Mouse (Mus musculus) left cerebral cortex, adult 18-20 months (tissue): ENCODE data around the gene Tiam2. TPM values are rescaled to one million over a fixed set of nuclear protein-coding genes. Genes with fewer than 3 reads are reported as not detected.

Experiments used
- DNase-seq, 2 experiments: peaks; one replicate each; pipeline ENCODE4 v3.0.0; 2021 to 2022; ENCODE audit warnings: low spot score in 2 of 2, mixed read lengths in 1 of 2
- total RNA-seq, 2 experiments: library from RNA; stranded (reverse); gene quantifications; 2 replicates each; pipeline ENCODE4 v1.2.3; 2021

Tiam2 gene
- total RNA-seq, 2 experiments from 2014 or later = 75.6 to 84.1 TPM

GRCm38 (mm10) chr17:3491065-3491464, 164.7 kb downstream of the Tiam2 start:
- DNase-seq = no peak

GRCm38 (mm10) chr17:3491667-3492066, 165.3 kb downstream of the Tiam2 start:
- DNase-seq = no peak

GRCm38 (mm10) chr17:3495576-3495975, 169.2 kb downstream of the Tiam2 start:
- DNase-seq = peak in 1 of 2 experiments; percentile 61

- DNase-seq = no peak
Observed at GRCm38 (mm10) chr17:3496080-3496479, 169.7 kb downstream of the Tiam2 start.

- DNase-seq = no peak
Observed at GRCm38 (mm10) chr17:3498086-3498485, 171.7 kb downstream of the Tiam2 start.

GRCm38 (mm10) chr17:3498580-3498979, 172.2 kb downstream of the Tiam2 start:
- peak in 1 of 2 experiments; percentile 36 for DNase-seq

- no peak for DNase-seq
Observed at GRCm38 (mm10) chr17:3499468-3499867, 173.1 kb downstream of the Tiam2 start.

GRCm38 (mm10) chr17:3500076-3500475, 173.7 kb downstream of the Tiam2 start:
- DNase-seq = no peak

- no peak for DNase-seq
Observed at GRCm38 (mm10) chr17:3500936-3501335, 174.6 kb downstream of the Tiam2 start.

GRCm38 (mm10) chr17:3505711-3506110, 179.3 kb downstream of the Tiam2 start:
- no peak for DNase-seq

GRCm38 (mm10) chr17:3506508-3506907, 180.1 kb downstream of the Tiam2 start:
- DNase-seq = no peak

GRCm38 (mm10) chr17:3509841-3510240, 183.5 kb downstream of the Tiam2 start:
- DNase-seq = peak; percentile 67 to 72

GRCm38 (mm10) chr17:3514316-3514715, 187.9 kb downstream of the Tiam2 start:
- no peak for DNase-seq

- DNase-seq = no peak
Observed at GRCm38 (mm10) chr17:3515851-3516250, 189.5 kb downstream of the Tiam2 start.

GRCm38 (mm10) chr17:3516406-3516805, 190.0 kb downstream of the Tiam2 start:
- no peak for DNase-seq

- no peak for DNase-seq
Observed at GRCm38 (mm10) chr17:3520344-3520743, 194.0 kb downstream of the Tiam2 start.

GRCm38 (mm10) chr17:3527841-3528471, 201.6 kb downstream of the Tiam2 start:
- DNase-seq = no peak

GRCm38 (mm10) chr17:3529523-3529922, 203.2 kb downstream of the Tiam2 start:
- no peak for DNase-seq

- DNase-seq = no peak
Observed at GRCm38 (mm10) chr17:3530549-3530948, 204.2 kb downstream of the Tiam2 start.

GRCm38 (mm10) chr17:3531641-3532040, 205.3 kb downstream of the Tiam2 start:
- no peak for DNase-seq

GRCm38 (mm10) chr17:3532254-3532653, 205.9 kb downstream of the Tiam2 start, which contains the start of gene Cldn20:
Cldn20 (plus strand) TSS chr17:3532554.
- no peak for DNase-seq

GRCm38 (mm10) chr17:3533425-3533824, 207.1 kb downstream of the Tiam2 start:
- peak in 1 of 2 experiments; percentile 16 for DNase-seq

GRCm38 (mm10) chr17:3540304-3540703, 213.9 kb downstream of the Tiam2 start:
- DNase-seq = no peak
